Mouse (Mus musculus) neutrophil, adult 5-6 weeks (primary cell): ENCODE measurements around the gene Rnf146. TPM values are rescaled to one million over a fixed set of nuclear protein-coding genes. Genes with fewer than 3 reads are reported as not detected.

Source experiments
- ATAC-seq: fragments of 151-379, 151-347 bp; 2 replicates; pipeline ENCODE4 v1.8.0; 2017; ENCODE audit warnings: mild to moderate bottlenecking, moderate TSS enrichment; ENCODE audit not compliant: insufficient number of reproducible peaks, poor library complexity, low FRiP score, severe bottlenecking; ENCODE audit errors: extremely low read depth
- total RNA-seq: library from RNA; stranded (forward); fragments of 200-1000 nt; gene quantifications from 2 replicates; pipeline ENCODE4 v1.2.3, GENCODE M21; 2017

The Rnf146 gene
- total RNA-seq, 1 experiment from 2014 or later: 89.6 TPM

DNA sequence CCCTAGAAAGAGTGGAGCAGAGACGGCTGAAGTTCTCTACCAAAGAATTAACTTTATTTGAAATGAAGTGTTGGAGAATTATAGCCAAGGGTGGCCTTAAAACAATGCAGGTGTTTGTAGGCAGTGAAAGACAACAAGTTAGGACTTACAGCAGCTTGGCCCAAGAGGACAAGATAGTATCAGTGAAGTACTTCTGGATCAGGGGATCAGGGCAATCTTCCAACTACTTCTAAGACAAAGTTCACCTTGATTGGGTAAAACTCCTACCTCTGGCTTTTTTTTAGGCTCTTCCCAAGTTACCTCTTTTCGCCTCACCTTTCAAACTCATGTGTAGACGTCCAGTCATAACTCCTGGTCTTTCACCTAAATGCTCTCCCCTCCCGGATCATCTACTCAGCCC, 60.0 kb downstream of the Rnf146 start:
- no peak for ATAC-seq

Other genes with a start within 250 kb of the Rnf146 start
- not detected in 2 replicates for gene Soga3, start 218.6 kb downstream of the Rnf146 start, total RNA-seq
- not detected in 2 replicates for gene Gm49353, start 163.5 kb downstream of the Rnf146 start, total RNA-seq
- gene 9330159F19Rik, start 150.8 kb downstream of the Rnf146 start, total RNA-seq: 0.23 TPM in 1 of 2 replicates, not detected in the other
- 5.3 and 7.9 TPM in 2 replicates for gene Echdc1, start 49.3 kb downstream of the Rnf146 start, total RNA-seq
- not detected in 2 replicates for gene Rspo3, start 173.4 kb upstream of the Rnf146 start, total RNA-seq